Mouse (Mus musculus): ENCODE measurements around the gene Rplp2.
"Not testable (repeated sequence)": the region's sequence is repeated elsewhere in the genome, so short reads cannot be mapped to it uniquely, and the experiment has no call there.

Rplp2 gene

DNA sequence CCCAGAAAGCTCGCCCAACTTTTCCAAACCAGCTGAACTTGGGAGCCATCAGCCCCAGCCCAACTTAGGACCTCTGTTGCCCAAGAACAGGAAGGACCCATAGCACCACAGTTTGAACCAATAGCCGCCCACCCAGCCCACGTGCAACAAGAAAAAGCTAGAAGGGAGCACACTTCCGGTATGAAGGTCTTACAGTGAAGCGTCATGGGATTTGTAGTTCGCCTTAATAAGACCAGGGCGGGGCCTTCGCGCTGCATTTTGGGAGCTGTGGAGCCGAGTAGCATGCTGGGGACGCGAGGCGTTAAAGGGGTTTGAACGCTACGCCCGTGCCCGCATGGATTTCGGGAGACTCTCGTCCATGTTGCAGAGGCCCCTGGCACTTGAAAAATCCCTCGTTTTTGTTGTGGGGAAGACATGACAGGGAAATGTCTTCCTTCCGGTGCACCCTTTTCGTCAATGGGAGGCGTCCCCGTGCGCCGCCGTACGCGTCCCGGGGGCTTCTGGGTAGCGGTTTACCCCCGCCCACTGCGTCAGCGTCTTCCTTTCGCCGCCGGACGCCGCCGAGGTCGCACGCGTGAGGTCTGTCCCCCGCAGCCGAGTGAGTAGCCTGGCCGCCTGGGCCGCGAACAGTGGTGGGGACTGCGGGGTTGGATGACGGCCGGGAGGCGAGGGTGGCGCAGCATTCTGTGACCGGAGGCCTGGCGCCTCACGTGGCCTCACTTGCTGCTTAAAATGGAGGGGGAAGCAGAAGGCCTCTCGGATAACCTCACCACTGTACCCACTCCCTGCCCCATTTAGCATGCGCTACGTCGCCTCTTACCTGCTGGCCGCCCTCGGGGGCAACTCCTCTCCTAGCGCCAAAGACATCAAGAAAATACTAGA lies at the start of gene Rplp2:
TSS of gene Rplp2 (plus strand) at position 261 of the 882 bp plus-strand sequence.
- peak; percentile 94 for DNase-seq (ENCODE audit: low spot score)

DNA sequence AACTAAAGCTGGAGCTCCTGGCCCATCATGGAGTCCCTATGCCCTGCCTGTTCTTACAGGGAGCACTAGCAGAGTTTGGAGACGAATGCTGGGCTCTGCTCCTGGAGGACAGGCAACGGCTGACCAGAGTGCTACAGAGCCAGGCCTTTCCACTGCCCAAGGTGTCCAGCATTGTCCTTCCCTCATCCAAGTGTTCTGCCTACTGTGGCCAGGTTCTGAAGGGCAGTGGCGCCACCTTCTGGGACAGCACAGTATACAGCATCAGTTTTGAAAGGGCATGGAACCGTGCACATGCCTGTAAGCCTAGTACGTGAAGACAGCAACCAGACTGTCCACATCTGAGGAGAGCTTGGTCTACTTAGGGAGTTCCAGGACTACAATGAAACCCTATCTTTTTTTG lies 43.9 kb upstream of the Rplp2 start:
- no peak for DNase-seq (ENCODE audit: low spot score)

GRCm38 (mm10) chr7:141405466-141405865 lies 41.7 kb upstream of the Rplp2 start:
- DNase-seq (ENCODE audit: low spot score): no peak

DNA sequence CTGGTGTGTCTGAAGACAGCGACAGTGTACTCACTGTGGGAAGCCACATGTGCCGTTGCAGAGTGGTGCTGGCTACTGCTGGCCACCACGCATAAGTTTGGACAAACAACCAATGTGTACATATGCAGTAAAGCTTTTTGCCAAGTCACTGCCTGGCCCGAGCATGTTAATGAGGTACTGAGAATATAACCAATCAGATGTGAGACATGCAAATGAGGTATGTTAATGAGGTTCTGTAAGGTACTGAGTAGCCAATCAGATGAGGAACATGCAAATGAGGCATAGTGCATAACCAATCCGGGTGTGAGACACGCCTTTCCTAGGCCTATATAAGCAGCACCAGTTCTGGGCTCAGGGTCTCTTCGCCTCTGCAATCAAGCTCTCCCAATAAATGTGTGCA lies 39.5 kb upstream of the Rplp2 start:
- DNase-seq (ENCODE audit: low spot score): not testable (repeated sequence)

DNA sequence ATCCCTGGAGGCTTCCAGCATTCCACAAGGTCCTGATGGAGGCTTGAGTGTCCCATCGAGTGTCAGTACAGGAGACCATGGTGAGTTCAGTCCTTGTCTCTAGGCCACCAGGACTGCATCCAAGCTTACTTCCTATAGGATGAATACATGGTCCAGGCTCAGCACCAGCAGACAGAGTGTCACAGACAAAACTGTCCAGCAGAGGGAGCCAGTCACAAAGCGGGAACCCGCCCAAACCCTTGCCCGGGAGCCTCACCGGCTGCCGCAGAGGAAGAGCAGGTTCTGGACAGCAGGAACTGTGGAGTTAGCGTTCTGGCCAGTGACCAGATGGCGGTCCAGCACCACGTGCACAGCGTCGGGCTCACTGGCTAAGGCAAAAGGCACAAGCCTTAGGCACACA lies 38.3 kb upstream of the Rplp2 start:
- DNase-seq (ENCODE audit: low spot score): peak; percentile 87

DNA sequence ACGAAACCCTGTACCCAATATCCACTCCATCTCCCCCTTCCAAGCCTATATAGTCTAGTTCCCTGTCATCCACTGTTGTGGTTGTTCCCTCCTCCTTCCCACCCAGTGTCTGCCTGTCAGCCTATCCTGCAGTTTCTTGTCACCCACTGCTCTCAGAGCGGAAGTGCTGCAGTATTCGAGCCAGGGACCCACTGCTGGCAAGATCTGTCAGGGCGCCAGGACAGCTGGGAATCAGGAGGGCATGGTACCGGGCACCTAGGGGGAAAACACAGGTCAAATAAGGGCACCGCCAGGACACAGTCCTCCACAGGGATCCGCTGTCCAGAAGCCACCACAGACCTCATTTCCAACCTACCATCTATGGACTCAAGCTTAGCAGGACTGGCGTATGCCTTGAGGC lies 36.5 kb upstream of the Rplp2 start:
- DNase-seq (ENCODE audit: low spot score): no peak

DNA sequence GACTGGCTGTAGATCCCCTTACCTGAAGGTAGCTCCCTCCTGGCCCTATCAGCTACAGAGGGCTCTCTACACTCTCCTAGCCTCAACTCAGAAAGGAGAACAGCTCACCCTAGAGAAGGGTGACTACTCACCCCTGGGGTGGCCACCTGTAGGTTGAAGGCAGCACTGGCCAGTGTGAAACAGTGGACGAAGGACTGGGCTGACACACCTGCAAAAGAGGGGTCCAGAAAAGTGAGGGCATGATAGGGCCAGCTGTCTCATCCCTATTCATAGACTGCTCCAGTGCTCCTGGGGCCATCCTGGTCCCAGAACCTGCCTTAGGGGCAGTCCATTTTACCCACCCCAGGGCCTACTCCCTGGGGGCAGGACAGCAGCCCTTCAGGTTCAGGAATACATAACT lies 35.5 kb upstream of the Rplp2 start:
- no peak for DNase-seq (ENCODE audit: low spot score)

GRCm38 (mm10) chr7:141413331-141413730 lies 33.8 kb upstream of the Rplp2 start:
- no peak for DNase-seq (ENCODE audit: low spot score)

- peak; percentile 99 for DNase-seq (ENCODE audit: low spot score)
These were observed 33.2 kb upstream of the Rplp2 start, which contains the start of gene Gatd1 for GRCm38 (mm10) chr7:141413809-141414584. Gene Gatd1 (minus strand): TSS chr7:141414136.

DNA sequence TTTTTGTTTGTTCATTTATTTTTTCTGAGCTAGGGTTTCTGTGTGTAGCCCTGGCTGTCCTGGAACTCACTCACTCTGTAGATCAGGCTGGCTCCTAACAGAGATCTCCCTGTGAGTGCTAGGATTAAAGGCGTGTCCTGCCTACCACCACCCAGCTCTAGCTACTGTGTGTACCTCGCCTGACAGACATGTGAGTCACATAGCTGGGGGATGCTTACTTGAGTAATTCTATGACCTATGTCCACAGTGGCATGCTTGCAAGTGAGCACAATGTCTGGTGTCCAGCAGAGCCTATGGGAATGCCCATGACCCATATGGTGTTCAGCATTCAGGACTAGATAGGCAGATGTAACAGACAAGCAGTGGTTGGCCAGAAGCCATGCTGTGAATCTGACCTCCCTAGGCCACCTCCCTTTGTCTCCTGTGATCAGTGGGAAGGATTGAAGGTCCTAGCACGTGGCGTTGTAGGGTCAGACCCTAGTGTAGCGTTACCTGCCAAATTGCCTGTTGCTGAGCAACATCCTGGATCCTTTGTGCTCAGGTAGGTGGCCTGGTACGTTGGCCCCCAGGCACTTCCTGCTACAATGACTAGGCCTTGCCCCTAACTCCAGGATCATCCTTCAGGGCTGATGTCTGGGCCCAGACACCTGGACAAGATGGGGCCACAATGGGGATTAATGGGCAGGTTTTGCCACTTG lies 30.9 kb upstream of the Rplp2 start:
- no peak for DNase-seq (ENCODE audit: low spot score)

- DNase-seq (ENCODE audit: low spot score): no peak
These were observed 29.2 kb upstream of the Rplp2 start for GRCm38 (mm10) chr7:141417731-141418681.

- DNase-seq (ENCODE audit: low spot score): no peak
These were observed 28.2 kb upstream of the Rplp2 start for GRCm38 (mm10) chr7:141418970-141419369.

GRCm38 (mm10) chr7:141420030-141420702 lies 27.0 kb upstream of the Rplp2 start:
- no peak for DNase-seq (ENCODE audit: low spot score)

- no peak for DNase-seq (ENCODE audit: low spot score)
These were observed 23.4 kb upstream of the Rplp2 start for GRCm38 (mm10) chr7:141423811-141424210.

DNA sequence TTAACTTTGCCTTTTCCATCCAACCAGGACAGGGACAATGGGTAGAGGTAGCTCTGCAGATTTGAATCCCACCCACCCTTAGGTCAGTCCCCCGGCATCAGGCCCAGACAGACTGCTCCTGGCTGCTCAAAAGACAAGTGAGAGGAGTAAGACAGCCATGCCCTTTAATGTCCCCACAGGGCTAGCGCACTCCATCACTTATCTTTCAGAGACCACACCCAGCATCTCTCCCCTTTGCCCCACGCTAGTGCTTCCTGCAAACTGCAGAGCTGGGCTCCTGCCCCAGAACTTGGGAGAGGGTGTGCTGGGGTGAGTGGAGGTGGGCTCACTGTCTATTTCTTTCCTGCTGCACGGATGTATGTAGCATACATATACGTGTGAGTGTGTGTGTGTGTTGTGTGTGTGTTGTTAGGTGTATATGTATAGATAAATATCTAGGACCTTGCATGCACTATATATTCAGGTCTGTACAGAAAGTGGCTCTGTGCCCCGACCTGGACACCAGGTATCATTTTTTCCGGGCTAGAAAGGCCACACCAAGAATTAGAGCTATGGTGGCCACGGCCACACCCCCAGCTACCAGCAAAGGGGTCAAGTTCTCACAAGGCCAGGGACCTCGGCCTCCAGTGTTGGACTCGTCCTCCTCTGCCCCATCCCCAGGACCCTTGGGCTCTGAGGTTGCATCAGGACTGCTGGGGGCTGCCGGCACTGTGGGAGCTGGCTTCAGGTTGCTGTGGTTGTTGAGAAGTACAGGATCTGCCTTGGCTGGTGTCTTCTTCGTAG lies 20.0 kb upstream of the Rplp2 start:
- no peak for DNase-seq (ENCODE audit: low spot score)

- no peak for DNase-seq (ENCODE audit: low spot score)
These were observed 18.5 kb upstream of the Rplp2 start for GRCm38 (mm10) chr7:141428701-141429100.

DNA sequence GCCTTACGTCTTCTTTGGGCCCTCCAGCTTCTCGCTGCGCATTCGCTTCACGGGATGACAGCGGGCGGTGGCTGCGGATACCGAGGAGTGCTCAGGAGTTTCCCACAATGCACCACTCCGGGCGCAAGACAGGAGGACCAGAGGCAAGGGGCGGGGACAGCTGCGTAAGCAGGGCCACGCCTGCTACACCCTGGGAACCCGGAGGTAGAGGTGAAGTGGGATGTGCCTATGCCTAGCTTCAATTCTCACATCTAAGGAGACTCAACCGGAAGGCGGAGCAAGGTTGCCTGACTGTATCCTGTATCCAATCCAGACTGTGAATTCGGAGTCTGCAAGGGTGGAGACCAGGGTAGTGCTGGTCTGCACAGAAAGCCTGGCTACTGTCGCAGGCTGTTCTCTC lies 17.9 kb upstream of the Rplp2 start, which contains the start of gene Cend1:
TSS of gene Cend1 (minus strand) at position 182 of the 400 bp plus-strand sequence.
- peak; percentile 89 for DNase-seq (ENCODE audit: low spot score)

DNA sequence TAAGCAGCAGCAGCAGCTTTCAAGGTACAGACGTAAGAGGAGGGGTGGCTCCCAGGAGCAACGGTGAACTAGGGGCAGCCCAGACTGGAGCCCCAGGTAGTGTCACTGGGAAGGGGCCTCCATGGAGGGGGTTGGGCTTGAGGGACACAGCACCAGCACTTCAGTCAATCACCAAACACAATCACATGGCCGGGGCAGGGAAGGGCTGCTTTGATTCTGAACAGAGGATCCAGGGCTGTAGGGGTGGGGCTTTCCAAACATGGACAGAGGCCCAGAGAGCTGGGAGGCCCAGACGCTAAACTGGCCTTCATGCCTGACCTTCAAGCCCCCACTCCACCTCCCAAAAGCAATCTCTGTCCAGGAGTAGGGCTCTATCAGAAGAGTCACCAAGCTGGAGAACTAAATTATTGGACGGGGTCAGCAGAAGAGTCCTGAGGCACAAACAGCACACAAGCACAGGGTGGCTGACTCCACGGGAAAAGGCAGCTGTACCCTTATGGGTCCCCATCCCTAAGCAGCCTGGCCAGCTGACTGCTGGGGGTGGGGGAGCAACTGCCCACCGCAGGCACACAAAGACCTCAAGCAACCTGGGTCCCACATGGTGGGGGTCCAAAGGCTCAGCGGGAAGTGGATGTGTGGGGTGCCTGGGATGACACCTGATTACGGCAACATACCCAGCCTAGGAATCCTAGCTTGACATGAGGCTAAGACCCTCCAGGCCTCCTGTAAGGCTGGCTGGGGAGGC lies 17.2 kb upstream of the Rplp2 start:
- DNase-seq (ENCODE audit: low spot score): no peak

All from layer of hippocampus, adult 11-12 months (tissue).